Mouse (Mus musculus) layer of hippocampus, adult 18-20 months (tissue): ENCODE data around the gene Wwc2. TPM values are rescaled to one million over a fixed set of nuclear protein-coding genes. Genes with fewer than 3 reads are reported as not detected.

Experiments
- DNase-seq, 2 experiments: peaks; one replicate each; pipeline ENCODE4 v3.0.0; 2022; ENCODE audit warnings: low spot score in 2 of 2
- total RNA-seq, 2 experiments: library from RNA; stranded (reverse); gene quantifications; 2 replicates each; pipeline ENCODE4 v1.2.3; 2021

Gene Wwc2
- total RNA-seq, 2 experiments from 2014 or later, result 25.6 to 25.9 TPM

DNA sequence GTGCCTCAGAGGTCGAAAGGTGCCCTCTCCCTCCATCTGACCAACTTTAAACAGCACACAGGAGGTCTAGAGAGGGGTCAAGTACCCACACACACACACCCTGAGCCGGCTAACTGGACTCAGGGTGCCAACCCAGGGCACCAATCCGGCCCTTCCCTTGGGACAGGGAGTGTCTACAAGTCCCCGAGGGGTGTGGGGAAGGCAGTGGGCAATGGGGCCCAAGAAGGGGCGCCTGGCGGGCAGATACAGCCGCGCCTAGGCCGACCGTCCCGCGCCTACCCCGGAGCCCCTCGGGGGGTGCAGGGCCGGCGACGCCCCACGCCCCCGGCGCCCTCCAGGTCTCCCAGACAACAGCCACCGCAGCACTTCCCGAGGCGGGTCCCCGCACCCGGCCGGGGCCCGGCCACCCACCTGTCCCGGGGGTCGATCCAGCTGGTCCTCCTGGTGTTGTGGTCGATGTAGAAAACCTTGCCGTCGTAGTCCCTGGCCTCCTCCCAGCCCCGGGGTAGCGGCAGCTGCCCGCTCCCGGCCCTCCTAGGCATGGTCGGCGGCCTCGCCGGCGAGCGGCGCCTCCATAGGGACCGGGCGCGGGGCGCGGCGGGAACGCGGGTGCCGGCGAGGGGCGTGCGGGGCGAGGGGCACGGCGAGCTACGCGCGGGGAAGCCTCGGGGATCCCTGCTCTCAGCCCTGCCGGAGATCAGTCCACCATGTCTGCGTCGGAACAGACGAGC, 904 bp downstream of the Wwc2 start:
- DNase-seq, result peak in 1 of 2 experiments; percentile 16

DNA sequence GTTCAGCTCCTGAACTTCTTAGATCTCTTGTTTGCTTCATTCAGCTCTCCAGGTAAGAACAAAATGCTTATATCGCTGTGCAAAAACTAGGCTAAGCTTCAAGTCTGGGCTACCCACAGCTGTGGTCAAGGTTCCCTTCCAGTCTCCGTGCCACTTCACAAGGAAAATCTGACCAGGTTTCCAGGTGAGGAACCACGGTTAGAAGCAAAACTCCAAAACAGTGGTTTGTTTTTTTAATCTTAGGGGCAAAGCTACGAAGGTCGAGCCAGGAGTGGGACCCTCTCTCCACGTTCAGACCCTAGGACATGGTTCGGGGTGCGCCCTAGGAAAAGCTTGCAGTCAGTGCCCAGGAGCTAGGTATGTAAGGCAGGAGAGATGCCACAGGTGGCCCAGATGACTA, 1.5 kb downstream of the Wwc2 start:
- no peak for DNase-seq

DNA sequence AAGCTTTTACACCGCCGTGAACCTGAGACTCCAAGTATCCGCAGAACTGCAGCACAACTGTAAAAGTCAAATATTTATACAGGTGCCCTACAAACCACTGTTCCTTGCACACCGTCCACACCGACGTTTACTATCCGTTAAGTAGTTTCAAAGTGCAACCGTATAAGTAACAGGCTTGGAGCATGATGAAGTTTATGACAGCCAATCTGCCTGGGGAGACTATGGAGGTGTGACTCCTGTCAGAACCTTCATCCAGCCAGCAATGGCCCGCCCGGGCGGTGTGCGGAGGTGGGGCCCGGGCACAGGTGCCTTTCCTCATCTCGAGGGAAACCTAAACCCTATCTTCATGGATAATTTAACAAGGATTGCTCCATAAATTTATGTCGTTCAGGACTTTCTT, 2.6 kb downstream of the Wwc2 start:
- no peak for DNase-seq

DNA sequence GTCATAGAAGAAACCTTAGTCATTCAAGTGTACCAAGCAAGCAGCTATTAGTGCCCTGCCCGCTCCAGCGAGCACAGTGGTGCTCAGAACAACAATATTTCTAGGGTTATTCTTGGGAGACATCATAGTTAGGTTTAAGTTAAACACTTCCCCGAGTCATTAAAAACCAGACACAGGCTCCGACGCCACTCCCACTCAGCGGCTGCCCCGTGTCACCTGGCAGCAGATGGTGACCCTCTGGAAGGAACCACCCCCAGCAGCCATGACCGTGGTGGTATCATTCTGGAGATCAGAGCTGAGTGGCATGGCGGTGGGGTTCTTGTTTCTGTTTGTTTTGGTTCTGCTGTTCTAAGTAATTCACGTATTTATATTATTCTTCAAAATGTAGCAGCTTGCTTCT, 5.1 kb downstream of the Wwc2 start:
- DNase-seq, result no peak

DNA sequence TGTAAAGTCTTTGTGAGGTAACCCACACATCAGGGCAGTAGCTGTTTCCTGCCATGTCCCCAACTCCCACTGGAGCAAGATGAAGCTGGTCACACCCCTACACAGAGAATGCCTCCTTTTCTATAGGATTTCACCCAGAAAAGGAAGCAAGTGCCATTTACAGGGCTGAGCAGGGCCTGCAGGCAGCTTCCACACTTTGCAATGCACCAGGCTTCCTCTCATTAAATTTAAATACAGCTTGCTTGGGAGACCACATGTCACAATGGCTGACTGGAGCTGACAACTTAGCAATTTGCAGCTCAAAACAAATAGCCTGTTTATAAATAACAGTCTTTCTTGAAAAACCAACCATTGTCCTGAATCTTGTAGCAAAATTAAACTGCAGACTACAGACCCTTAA, 5.5 kb downstream of the Wwc2 start:
- no peak for DNase-seq

DNA sequence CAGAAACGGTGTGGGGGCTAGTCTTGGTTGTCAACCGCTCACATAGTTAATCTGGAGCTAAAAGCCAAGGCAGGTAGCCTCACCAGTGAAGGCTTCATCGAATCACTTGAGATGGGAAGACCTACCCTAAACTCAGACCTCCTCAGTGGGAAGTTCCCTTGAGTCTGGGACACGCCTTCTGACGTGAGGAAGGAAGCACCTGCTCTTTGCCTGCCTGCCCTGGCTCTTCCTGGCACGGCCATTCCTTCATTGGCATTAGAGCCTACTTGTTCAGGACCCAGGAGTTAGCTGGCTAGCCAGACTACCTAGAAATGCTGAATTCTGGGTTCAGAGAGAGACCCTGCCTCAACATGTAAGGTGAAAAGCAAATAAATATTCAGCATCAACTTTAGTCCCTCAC, 9.6 kb downstream of the Wwc2 start:
- DNase-seq, result no peak

DNA sequence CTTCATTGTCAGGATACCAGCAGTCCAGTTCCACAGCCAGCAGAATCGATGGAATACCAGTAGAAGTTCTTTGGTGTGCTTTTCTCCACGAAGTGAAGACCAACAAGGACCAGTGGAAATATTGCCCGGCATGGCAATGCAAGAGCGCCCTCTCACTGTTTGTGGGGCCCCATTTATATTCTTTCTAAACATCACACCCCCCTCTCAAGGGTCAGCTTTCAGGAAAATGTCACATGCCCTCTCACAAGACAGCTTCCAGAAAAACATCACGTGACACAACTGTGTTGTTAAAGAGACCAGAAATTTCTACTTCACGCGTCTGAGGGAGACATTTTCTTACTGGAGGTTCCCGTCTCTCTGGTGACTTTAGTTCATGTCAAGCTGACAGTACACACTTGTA, 10.8 kb downstream of the Wwc2 start:
- no peak for DNase-seq

DNA sequence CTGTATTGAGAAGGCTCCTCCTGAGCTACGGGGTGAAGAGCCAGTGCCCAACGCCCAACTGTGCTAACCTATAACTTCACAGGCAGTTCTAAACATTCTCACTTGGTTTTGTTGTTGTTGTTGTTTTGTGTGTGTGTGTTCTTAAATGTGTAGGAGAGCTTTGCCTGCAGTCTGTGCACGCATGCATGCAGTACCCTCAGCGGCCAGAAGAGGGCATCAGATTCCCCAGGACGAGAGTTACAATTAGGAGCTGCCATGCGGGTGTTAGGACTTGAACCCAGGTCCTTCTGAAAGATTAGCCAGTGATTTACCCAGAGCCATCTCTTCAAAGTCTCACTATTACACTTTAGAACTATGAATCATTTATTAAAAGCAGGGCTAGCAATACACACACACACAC, 12.0 kb downstream of the Wwc2 start:
- DNase-seq, result no peak

DNA sequence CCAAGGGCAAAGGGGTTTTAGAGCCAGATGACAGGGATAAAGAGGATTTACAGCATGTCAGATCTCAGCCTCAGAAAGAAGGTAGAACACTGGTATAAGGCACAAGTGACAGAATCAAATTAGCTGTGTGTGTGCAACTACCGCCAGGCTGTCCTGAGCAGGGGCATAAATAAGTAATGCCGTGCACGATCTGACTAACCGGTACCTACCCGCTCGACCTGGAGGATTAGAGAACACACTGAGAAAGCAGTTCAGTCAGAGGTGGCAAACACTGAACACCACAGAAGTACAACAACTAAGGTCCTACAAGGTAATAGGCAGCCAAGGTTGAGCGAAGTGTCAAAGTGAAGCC, 15.8 kb downstream of the Wwc2 start:
- no peak for DNase-seq

DNA sequence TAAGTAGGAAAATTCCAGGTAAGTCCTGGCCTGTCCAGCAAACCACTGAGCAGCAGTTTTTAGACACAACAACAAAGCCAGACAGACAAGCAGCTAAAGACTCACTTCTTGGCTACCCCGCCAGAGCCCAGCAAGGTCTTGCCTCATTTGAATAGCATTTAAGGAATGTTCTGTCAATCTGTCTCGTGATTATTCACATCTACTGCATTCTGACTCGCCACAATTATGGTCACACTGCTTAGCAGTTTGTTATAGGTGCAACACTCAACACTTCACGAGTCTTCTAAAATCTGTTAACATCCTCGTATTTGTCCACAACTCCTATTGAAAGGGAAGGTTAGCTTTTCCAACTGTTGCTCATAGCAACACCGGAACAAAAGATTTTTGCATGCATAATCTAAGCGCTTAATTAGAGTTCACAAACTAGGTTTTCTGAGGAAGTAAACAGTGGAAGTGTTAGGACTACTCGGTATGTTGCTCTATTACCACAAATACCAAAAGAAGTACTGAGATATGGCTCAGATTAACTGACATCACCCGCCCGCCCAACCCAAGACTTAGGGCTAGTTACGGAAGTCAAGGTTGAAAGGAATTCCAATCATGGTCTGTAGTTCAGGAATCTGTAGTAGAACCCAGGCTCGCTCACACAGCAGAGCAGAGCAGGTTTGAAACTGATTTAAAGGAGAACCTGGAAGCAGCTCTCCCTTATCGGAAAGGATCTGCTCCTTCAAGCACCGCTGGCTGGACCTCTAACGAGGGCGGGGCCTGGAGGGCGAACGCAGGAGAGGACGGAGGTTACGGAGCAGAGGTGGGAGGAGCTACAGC, 16.4 kb downstream of the Wwc2 start:
- no peak for DNase-seq

DNA sequence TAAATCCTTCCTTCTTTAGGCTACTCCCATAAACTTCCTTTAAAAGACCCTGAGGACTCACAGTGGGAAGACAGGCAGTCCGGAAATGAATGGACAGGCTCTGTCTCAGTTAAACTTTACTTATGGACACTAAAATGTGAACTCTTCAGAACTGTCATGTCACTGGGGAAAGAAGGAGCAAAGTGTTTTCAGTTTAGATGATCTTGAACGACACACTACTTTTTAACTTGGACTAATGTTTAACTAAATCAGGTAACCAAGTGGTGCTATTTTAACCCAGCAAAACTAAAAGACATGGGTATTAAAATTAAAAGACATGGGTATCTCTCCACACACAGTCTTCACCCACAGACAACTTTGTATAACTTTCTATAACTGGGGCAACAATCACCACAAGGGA, 19.6 kb downstream of the Wwc2 start:
- no peak for DNase-seq

DNA sequence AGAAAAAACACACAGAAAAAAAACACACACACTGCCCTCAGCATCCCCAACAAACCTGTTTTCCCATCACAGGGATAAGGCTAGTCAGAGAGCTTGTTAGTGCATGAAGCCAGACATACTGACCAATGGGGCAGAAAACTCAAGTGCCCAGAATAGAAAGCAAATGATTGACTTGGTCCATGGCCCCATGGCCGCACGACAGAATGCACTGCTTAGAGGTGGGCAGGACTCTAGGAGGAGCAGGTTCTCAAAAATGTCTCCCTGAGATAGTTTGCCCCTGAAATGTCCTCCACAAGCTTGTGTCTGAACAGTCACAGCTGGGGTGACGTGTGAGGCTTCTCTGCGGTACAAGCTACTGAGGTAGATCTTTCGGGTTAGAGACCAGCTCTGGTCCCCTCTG, 20.1 kb downstream of the Wwc2 start:
- DNase-seq, result no peak

DNA sequence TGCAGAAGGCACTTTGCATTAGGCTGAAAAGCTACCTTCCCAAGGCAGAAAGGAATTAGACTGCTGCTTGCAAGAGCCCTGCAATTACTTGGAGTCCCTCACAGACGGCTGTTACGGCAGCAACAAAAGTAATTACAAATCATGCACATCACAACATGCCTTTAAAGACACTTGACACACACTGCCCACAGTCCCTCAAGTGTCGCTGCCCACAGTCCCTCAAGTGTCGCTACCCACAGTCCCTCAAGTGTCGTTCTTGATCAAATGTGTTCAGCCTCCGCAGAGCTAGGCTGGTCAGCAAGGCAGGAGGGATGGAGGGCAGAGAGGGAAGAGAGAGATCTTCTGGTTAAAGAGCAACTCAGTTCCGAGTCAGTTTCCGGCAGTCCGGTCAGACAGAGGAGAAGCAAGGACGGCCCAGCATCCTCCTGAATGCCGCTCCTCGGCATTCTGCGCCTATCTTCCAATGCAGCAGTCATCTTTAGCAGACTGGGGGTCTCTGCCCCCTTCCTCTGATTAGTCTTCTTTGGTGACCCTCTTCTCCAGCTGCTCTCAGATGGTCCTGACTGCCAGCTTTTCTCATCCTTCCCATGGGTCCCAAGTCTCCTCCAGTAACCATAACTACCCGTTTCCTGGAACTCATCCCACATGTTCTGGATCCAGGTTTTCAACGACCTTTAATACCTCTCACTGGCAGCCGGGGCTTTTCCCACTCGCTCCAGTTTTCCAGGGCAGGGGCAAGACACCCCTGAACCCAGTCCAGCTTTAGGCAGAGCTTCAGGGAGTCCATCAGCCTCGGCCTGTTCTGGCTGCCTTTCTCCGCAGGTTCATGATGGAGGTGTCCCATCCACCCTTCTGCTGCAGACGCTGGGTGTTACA, 23.4 kb downstream of the Wwc2 start:
- no peak for DNase-seq

DNA sequence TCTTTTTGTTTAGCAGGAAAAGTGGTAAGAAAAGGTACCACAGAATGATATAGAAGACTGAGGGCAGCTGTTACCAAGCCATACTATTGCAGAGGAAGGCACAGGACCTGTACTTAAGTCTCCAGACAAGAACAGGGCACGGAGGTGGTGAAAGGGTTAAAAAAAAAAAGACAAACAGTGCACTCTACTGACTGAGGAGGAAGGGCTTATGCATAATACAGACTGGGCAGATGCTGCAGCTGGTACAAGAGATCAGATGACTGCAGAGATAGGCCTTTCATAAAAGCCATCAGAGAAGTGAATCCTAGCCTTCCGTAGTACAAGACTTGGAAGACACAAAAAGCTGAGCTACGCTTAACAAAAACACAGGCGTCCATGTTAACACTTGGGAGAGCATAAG, 28.2 kb downstream of the Wwc2 start:
- no peak for DNase-seq

DNA sequence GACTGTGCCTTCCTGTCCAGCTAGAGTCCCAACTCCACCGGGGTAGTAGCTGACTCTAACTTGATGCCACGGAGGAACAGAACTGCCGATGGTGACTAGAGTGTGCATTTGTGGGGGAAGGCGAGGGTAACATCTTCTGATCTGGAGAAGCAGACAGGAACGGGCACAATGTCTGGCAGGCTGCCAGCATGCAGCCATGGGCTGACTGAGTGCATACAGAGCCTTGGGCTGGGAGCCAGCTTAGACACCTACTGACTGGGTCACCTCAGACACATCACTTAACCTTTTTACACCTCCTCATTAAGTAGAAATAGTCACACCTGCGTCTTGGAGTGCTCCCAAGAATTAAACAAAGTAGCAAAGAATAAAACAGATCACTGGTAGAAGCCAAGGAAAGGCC, 28.7 kb downstream of the Wwc2 start:
- DNase-seq, result peak in 1 of 2 experiments; percentile 34

DNA sequence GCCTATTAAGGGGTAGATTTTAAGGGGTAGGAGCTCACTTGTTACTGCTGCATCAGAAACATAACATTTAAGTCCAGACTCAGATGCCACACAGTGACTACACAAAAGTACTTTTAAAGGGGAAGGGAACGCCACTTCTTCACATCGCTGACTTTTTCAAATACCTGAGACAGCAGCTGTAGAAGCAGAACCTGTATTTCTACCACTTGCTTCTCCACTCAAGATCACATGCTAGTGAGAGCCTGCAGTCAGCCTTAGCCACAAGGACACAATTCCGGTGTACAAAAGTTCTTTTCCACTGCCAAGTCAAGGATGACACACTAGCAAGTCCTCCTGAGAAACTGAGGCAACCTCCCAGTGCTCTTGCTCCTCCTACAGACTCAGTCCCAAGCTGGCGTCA, 33.2 kb downstream of the Wwc2 start:
- DNase-seq, result no peak

DNA sequence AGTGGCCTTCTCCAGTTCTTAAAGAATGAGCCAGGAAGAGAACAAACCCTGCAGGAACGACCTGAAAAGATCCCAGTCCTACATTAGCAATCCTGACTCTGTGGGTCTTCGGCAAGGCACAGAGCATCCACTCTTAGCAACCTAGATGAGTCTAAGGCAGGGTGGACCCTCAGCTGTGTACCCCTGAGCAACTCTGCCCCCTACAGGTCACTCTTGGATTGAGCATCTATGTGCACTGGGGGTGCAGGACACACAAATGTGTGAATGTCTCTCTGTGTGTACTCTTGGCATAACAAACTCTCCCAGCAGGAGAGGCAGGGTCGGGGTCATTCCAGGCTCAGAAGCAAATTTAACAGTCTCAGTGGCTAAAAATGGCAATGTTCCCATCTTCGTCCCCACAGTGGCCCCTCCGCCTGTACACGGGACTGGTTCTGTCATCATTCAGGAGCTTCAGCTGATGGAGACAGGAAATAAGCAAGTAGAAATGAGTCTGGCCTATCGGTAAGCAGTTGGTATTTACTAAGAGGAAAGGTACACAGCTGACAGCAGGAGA, 39.3 kb downstream of the Wwc2 start:
- DNase-seq, result peak in 1 of 2 experiments; percentile 39

DNA sequence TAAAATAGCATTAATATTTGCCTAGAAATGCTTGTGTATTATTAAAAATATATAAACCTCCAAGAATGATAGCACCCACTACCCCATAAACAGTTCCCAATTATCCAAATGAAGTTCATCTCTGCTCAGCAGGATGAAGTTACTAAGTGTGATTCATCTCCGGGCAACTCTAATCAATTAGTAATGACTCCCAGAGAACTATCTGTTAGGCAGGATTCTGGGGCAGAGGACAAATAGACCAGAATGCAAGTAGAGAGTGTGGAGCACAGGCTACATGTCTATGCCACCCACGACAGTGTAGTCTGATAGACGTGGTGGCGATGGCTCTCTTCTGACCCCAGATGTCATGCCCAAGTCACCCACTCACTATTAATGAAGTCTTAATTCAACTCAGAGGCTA, 41.9 kb downstream of the Wwc2 start:
- no peak for DNase-seq

DNA sequence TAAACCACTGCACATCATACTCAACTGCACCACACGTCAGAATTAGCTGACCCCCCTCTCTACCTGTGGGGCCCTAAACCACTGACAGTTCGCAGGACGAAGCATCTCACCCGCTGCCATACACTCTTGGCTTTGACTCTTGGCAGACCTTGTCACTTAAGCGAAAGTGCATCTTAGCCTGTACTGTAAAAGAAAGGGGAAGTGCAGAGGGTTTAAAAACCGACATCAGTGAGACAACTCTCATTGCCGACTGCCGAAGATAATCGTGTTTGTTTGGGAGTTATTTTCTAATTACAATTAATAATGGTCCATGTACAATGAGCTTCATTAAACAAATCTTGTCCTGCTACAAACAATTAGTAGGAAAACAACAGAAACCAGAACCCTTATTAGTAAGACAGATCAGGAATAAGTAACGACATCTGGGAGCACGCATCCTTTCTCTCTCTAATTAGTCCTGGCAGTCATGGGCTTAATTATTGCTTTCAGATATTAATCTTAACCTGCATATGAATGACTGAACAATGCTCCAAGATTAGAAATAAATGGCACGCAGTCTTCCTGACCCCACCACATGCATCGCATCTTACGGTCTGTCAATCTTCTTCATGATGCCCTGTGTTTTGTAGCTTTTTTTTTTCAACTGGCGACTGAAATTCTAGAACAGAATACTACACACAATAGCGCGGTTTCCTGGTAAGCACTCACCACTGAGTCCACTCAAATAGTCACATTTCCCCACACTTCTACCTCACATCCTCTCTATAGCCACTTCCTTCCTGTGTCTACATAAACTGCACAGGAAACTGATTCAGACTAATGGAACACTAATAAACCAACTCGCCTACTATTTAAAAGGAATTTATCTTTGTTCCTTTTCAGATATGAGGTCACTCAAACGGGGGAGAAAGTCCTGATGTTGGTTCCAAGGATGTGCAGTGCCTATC, 42.8 kb downstream of the Wwc2 start:
- no peak for DNase-seq

DNA sequence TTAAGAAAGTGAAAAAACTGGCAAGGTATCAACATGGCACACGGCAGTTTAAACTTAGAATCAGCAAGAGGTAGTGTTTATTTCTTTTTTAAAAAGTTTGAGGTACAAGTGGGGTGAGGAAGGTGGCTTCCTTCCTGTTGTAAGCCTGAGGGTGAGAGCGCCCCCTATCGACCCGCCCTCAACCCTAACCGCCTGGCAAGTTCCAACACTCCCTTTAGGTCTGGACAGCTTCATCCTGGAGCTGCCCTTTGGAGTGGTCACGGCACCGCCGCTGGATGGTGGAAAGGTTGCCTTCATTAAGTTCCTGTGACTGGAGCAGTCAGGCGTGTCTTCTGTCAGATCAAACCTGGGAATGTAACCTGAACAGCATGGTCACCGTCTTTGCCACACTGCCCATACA, 47.7 kb downstream of the Wwc2 start:
- DNase-seq, result no peak

DNA sequence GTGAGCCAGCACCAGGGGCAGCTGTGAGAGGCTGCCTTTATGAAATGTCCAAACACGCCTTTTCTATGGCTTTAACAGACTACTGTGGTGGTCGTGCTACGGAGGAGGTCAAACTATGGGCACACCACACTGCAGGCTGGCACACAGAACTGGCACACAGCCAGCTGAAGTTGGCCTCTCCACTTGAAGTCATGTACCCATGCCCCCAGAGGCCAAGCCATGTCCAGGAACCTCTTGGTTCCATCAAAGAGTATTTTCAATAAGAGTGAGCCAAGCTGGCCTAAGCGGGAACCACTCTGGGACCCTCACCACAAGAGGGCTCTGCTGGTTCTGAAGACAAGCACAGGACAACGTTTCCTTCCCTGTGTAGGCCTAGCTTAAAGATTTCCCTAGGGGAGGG, 49.7 kb downstream of the Wwc2 start:
- DNase-seq, result no peak
